Mouse (Mus musculus): ENCODE results near the gene H6pd.
A peak's percentile ranks its signal among the peaks of the same experiment; 100 is the strongest.

Gene H6pd

DNA sequence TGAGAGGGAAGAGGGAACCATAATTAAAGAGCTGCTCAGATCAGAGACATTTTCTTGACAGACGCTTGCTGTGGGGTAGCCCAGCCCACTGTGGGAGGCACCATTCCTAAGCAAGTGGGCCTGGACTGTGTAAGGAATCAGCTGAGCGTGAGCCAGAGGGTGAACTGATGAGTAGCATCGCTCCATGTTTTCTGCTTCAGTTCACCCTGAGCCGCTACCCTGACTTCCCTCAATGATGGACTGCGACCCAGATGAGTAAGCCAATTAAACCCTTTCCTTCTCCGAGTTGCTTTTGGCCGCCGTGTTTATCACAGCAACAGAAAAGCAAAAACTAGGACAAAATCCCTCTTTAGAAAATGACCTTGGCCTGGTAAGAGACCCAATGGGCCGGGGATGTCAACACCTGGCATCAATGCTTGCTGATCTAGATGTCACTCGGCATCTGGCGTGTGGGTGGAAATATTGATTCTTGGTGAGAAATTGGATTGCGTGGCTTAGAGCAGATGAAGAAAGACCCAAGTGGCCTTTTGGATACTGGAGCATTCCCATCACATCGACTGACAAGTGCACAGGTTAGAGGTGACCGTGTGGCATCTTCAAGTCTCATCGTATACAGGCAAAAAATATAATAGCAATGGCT, 11.0 kb upstream of the H6pd start:
- DNase-seq, result no peak

DNA sequence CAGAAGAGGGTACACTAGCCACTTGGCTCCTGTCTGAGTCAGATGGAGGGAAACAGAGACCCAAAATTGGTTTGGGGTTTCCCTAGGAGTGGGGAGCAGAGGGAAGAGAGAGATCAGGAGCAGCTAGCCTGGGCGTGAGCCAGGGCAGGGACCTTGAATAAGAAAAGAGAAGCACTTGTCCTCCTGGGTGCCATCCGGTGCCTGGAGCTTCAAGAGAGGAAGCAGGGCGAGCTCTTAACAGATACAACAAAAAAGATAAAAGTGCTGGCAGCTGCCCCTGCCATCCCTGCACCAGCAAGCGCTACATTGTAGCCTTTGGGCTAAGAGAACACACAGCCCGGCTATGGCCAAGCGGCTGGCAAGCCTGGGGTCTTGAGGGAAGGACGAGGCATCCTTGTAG, 6.6 kb upstream of the H6pd start:
- DNase-seq, result no peak

DNA sequence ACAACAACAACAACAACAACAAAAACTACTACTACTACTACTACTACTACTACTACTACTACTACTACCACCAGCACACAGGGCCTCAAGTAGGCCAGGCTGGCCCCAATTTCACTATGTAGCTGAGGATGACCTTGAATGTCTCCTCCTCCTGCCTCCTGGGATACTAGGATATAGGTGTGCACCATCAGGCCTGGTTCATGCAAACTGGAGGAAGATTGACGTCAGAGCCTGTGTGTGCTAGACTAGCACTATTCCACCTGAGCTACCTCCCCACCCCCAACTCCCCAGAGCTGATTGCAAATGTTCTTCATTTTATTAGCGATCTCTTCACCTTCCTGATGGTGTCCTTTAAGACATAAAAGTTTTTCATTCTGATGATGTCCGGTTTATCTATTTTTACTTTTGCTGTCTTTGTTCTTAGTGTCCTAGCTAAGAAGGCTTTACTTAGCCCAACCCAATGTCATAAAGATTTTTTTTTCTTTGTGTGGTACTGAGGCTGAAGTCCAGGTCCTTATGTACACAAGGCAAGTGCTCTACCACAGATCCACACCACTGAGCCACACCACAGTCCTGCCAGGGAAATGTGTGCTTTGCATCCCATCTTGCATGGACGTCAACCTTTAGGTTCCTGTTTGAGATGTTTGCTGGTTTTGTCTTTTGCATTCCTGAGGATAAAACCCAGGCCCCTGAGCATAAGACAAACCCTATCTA, 5.7 kb upstream of the H6pd start:
- DNase-seq, result no peak

DNA sequence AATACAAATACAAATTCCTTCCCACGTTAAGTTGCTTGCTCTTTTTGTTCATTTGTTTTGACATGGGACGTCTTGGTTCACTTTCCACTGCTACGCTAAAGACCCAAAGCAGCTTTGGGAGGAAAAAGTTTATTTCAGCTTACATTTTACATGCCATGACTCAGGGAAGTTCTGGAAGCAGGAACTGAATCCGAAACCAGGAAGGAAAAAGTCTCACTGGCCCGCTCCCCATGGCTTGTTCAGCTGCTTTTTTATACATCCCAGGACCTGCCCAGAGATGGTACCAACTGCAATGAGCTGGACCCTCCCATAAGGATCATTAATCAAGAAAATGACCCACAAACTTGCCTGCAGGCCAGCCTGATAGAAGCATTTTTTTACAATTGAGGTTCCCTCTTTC, 5.0 kb upstream of the H6pd start:
- DNase-seq, result no peak

DNA sequence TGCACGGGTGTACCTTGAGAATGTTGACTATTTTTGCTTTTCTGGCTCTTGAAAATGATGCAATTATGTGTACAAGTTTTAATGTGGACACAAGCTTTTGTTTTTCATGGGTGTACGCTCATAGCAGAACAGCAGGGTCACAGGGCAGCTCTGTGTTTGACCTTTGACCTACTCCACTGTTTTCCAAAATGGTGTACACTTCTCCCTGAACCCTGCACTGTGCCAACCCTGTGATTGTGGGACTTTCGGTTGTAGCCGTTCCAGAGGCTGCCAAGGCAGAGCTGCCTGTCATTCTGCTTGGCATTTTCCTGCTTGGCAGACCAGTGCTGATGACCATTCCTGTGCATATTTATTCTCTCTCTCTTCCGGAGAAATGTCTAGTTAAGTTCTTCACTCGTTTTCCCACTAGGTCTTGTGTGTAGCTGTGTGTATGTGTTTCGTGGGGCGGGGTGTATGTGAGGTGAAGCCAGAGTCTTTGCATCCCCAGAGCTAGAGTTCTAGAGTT, 4.4 kb upstream of the H6pd start:
- DNase-seq, result no peak

DNA sequence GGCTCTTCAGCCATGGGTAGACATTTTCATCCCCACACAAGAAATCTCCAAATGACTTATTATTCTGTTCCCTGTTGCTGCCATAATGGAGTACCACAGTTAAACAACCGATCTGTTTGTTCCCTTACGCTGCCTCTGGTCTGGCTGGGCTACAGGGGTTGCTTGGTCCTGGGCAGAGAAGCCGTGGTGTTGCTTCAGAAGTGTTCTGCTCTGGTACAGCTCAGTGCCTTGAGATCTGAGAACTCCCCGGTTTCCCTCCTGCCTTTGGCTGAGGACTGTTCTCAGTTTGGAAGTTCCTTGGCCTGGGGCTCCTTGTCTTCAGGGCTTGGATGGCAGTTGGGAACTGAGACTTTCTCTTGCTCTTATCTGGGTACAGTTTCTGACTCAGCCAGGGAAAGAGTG, 3.5 kb upstream of the H6pd start:
- no peak for DNase-seq

DNA sequence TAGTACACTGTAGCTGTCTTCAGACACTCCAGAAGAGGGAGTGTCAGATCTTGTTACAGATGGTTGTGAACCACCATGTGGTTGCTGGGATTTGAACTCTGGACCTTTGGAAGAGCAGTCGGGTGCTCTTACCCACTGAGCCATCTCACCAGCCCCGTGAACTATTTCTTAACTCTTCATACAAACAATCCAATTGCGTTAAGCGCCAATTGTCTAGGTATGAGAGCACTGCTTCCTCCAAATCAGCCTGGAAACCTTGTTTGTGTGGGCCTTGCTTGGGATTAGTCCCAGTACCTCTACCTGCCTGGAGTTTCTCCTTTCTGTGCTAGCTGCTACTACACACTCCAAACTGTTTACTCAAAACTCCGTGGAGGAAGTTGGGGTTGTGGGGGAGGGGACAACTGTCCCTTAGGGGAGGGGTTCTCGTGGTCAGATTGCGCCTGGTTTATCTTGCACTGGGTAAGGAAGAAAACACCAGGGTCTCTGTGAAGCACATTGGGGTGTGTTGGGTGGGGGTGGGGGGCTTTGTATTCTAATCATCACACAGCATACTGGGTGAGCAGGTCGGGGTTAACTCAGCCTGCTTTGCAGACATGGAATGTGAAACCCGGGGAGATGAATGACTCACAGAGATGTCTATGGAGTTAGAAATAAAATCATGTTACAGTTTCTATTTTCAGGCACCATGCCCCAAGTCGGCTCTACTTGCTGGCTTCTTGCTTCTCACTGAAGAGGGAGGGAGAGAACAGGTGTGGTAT, 2.9 kb upstream of the H6pd start:
- DNase-seq, result no peak

DNA sequence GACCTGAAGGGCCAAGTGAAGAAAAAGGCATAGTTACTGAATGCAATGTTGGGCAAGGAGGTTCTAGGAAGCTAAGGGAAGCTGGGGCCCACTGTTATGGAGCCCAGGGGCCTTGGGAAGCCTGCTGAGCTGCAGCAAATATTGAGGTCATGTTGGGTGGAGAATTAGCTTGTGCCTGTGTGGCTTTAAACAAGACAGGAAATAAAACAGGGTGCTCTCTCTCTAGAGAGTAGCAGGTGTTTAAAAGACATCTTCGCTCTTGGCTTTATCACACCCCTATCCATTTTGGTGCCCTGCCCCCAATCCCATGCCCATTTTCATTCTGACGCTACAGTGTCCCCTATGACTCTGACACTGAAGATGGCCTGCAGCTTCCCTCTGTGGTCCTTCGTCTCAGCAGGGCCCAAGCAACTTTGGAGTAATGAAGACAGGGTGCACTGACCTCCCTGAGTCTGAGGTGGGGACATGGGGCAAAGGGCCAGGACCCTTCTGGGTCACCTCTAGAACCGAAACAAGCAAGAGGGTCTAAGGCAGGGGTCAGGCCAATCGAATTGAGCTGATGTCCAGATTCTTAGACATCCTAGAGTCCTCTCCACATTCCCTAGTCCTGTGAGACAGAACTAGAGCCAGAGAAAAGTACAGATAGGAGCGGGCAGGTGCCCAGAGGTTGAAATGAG, 1.4 kb upstream of the H6pd start:
- DNase-seq, result peak in 1 of 2 experiments; percentile 8

DNA sequence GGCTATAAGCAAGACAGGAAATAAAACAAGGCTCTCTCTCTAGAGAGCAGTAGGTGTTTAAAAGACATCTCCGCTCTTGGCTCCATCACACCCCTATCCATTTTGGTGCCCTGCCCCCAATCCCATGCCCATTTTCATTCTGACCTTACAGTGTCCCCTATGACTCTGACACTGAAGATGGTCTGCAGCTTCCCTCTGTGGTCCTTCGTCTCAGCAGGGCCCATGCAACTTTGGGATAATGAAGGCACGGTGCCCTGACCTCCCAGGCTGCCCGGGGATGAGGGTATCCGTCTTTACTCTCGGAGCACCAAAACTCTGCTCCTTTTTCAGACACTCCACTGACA, 736 bp upstream of the H6pd start:
- peak in 1 of 2 experiments; percentile 7 for DNase-seq

DNA sequence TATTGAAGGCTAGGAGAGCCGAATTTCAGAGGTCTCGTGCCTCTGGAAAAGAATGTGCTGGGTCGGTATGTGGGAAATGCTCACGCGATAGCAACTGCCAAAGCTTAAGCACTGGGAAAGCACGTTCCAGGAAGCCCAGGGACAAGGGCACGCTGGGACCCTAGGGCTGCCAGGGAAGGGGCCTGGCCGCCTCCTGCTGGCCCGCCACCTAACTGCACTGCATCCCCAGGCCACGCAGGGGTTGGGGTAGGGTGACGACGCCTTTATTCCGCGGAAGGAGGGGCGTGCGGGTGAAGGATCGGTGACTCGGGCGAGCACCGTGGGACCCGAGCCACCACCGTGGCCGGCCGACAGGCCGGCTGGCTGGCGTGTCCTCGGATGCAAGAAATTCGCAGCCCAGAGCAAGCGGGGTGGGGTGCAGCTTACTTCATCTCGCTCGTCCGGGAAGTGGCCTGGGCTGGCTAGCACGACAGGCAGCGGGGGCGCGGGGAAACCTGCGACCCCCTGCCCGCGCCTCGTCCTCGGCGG, 434 bp downstream of the H6pd start:
- peak; percentile 78 to 84 for DNase-seq

DNA sequence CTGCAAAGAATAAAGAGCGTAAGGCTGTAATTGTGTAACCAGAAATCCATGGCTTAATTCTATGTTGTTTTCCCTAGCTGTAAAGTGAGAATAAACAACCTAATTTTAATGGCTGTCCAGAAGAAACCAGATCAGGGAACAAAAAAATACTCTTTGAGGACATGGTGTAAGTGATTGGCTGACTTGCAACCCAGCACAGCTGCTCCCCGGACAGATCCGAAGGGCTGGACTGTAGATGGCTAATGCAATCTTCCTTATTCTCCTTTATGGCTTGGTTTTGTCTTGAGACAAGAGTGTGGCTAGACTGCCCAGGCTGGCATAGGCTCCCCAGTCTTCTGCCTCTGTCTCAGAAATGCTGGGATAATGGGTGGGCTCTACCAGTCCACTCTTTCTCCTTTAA, 1.4 kb downstream of the H6pd start:
- DNase-seq, result peak in 1 of 2 experiments; percentile 13

DNA sequence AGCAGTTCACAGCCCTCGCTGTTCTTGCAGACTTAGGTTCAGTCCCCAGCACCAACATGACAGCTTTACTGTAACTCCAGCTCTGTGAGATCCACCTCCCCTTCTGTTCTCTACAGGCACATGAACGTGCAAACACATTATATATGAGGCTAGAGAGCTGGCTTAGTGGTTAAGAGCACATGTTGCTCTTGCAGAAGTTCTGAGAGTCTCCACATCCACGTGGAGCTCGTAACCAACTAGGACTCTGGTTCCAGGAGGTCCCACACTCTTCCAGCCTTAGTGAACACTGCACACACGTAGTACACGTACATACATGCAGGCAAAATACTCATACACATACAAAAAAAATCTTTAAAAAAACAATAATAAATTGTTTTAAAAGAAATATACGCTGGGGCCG, 1.8 kb downstream of the H6pd start:
- no peak for DNase-seq

DNA sequence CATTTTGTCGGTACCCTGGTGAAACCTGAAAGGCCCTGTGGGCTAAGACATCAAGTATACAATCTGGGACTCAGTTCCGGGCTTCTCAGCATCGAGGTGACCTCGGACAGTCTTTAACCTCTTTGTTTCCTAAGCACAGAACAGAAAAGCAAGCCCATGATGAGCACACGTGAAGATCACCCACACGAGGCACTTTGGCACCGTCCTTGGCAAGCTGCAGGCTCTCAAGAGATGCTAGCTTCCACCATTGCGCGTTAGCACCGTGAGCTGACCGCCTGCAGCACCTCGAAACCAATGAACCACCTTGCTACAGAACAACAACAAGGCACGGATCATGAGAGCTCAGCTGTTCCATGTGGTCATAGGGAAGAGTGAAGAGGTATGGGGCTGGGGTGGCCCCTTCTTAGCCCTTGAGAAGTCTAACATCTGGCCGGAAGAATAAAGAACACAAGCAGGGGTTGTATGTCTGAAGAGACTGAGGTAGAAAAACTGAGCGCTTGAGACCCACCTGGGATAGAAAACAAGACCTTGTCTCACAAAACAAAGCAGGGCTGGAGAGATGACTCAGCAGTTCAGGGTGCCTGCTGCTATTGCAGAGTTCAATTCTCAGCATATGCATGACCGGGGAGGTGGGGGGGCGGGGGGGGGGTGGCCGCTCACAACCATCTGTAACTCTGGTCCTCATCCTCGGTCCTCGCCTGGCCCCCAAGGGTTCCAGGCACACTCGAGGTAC, 2.5 kb downstream of the H6pd start:
- DNase-seq, result peak in 1 of 2 experiments; percentile 16

DNA sequence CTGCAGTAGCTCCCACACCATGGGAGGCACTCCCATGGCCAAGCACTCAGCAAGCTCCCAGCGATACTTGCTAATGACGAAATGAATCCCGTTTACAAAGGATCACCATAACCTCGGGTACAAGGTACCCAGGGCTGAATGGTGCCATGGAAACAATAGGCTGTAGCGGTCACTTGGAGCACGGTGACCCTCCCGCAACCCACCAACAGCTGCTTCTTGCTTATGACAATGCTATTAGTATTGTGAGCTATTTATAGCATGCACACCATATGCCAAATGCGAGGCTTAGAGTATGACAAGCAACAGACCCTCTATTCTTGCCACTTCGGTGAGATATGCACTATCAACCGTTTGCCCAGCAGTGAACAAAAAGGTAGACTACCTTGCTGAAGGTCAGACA, 3.6 kb downstream of the H6pd start:
- DNase-seq, result peak in 1 of 2 experiments; percentile 7

DNA sequence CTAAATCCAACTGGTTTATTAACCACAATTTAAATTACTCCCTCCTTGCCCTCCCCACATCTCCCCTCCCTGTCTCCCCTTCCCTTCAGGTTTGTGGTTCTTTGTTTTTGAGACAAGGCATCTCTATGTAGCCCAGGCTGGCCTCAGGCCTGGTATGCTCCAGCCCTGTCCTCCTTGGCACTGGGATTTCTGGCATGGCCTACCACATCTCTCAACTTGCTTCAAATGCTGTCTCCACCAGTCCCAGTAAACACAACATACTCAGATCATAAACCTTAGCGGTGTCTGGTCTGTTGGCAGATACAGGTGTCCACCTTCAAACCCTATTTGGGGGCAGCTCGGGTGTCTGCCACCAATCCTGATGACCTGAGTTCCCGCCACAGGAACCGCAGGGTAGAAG, 5.2 kb downstream of the H6pd start:
- DNase-seq, result peak; percentile 9 to 18

DNA sequence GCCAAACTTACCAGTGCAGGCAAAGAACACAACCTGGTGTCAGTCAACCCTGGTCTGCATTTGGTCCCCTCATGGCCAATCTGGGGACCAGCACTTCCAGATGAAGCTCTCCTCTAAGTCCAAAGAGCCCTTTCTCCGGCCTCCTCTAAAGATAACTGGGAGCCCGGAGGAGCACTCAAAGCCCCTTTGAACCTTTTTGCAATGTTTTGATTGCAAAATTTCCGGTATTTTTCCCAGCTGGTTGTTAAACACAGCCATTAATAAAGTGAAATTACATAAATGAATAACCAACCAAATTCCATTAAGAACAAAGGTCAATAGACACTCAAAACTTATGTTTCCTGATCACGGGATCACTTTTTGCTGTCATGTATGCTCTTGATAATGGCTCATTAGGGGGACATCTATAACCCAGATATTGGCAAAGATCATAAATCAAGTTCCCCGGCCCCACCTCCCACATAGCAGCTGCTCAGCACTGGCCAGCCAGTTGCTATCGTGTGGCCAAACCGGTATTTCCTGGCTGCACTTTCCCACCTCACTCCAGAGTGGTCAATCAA, 5.7 kb downstream of the H6pd start:
- peak in 1 of 2 experiments; percentile 9 for DNase-seq

DNA sequence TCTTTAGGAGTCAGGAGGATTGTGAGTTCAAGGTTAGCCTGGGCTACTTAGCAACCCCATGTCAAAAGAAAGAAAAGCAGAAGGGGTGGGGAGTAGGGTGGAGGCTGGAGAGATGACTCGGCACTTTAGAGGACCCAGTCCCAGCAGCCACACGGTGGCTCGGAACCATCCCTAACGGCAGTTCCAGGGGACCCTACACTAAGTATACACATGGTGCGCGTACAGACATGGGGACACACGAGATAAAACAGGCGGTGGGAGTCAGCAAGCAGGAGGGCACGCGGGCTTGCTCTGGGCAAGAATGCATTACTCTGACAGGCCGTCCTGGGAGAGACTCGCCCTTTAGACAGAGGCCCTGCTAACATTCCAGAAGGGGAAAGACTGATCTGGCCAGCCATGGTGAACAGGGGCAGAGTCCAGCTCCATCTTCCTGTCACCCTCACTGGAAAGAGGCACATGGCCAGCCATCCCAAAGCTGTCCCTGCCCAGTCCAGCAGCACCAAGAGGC, 6.7 kb downstream of the H6pd start:
- peak; percentile 10 to 36 for DNase-seq

DNA sequence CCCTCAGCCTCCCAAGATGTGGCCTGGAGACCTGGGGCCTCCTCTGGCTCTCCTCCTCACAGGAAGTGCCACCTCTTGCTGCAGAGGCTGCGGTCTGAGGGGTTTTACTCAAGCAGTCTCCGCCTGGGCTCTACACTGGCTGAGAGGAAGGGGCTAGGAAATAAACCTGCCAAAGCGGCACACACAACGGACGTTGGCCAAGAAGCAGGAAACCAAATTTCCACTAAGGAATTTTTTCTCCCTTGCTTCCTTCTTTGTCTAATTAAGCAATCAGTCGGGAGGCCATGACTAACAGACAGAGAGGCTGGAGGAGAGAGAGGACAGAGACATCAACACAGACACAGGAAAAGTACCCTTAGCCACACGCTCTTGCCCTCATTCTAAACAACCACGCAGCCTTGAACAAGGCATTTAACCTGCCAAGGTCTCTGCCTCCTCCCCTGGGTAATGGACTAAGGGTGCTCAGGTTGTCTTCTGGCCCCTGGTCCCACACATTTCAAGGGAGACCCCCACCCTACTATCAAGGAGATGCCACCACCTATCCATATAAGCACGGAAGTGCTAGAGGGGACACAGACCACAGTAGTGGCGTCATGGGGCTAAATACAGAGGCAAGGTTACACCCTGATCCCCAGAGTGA, 7.5 kb downstream of the H6pd start:
- peak; percentile 12 to 26 for DNase-seq

DNA sequence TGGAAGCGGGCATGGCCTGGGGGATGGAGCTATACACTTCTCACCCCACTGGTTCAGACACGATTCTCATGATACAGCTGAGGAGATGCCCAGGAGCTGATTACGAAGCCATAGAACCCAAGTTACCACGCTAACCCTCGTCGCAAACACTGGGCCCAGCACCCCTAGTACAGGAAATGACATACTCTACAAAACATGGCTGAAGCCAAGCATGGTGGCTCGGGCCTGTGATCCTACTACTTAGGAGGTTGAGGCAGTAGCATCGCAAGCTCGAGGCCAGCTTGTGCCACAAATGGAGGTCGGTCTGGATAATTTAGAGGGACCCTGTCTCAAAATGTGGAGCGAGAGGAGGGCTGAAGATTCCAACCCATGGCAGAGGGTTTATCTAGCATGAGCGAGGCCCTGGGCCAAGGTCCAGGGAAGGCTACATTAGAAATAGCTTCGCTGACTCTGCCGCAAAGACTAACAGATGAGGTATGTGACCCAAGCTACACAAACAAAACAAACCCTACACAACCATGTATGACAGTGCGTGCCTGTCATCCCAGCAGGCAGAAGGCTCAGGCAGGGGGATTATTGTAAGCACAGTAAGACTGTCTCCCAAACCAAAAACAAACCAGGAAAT, 8.8 kb downstream of the H6pd start:
- peak; percentile 12 to 21 for DNase-seq

DNA sequence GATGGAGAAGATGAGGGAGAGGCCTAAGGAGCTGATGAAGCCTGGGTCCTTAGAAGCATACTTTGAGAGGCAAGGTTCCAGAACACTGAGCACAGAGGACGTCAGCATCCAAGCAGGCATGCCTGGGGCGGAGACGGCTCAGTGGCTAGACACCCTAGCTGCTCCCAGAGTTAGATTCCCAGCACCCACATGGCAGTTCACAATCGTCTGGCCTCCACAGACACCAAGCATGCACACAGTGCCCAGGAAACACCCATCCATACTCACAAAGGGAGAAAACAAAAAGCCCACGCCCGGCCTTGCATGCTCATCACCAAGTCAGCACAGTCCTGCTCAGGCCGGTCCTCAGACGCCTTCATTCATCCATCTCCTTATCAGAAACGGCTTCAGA, 9.3 kb downstream of the H6pd start:
- peak in 1 of 2 experiments; percentile 21 for DNase-seq
